Mouse (Mus musculus) duodenum, adult 2 months (tissue): ENCODE results near the gene Xylt1. TPM values are rescaled to one million over a fixed set of nuclear protein-coding genes. Genes with fewer than 3 reads are reported as not detected.

ENCODE experiments used
- polyA plus RNA-seq: library from polyadenylated mRNA; depleted of rRNA; stranded (reverse); fragments of >200 nt; gene quantifications from 2 replicates; pipeline ENCODE4 v1.2.3, GENCODE M21; 2012; ENCODE audit warnings: low replicate concordance; rRNA removed

Xylt1 gene
- 0.77 and 1.2 TPM in 2 replicates for polyA plus RNA-seq

DNA sequence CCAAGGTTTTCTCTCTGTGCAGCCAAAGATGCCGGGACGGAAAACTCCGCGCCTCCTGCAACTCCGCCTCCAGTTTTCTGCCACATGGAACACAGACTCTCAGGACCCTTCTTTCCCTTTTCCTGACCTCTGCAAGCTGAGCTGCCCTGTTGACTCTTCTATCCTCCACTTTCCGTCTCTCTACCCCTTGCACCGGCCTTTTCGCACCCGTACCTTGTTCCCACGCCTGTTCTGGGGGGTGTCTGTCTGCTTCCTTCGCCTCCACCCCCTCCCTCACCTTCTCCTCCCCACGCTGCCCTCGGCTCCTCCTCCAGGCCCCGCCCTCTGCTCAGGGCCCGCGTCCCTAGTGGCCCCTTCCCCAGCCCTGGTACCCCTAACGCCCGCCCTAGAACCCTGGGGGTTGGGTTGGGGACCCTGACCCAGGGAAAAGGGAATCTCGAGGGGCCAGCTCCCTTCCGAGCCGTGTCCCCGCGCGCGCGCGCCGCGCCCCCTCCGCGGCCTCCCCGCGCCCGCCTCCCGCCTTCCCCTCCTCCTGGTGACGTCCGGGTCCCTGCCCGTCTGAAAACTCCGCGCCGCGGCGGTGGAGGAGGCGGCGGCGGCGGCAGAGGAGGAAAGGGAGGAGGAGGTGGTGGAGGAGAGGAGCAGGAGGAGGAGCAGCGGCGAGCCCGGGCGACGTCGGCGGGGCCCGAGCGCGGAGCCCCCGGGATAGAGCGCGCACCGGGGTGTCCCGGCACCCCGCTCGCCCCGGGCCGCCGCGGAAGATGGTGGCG is at the start of gene Xylt1:
Gene Xylt1 (plus strand): TSS at position 562 of the 770 bp plus-strand sequence.

